28 mouse cellular contexts compared by ENCODE assay signal in genomic region chr12:29180576-29180975, GRCm38 (mm10).
"Had no signal": no experiment of that assay in that cellular context is flagged by ENCODE, and none has a peak within 500 bp of the region (broad histone marks: within the 10 kb centered on the region; RNA-seq: fewer than 3 reads in every experiment).

No protein-coding gene starts in this region.

- H3K4me3 ChIP-seq: heart, embryonic 10.5 days; heart, embryonic 12.5 days; hindbrain, embryonic 10.5 days; hindbrain, embryonic 12.5 days; intestine, embryonic 15.5 days; layer of hippocampus, adult 2 months; left cerebral cortex, adult 2 months; limb, embryonic 10.5 days; limb, embryonic 12.5 days; liver, embryonic 13.5 days; liver, embryonic 15.5 days had no signal

- H3K4me1 ChIP-seq: heart, embryonic 12.5 days; intestine, embryonic 15.5 days; limb, embryonic 12.5 days; liver, embryonic 13.5 days; liver, embryonic 15.5 days had no signal

- DNase-seq: gastrocnemius, postnatal 10 days; gastrocnemius, postnatal 25 days; heart, adult 18-20 months; heart, postnatal 10 days; heart, postnatal 4 days; kidney, adult 18-20 months; kidney, adult 8-10 months; kidney, postnatal 10 days; kidney, postnatal 25 days; kidney, postnatal 4 days; liver; liver, embryonic 13.5 days; liver, postnatal 0 days had no signal

- H3K36me3 ChIP-seq: heart, embryonic 10.5 days; heart, embryonic 12.5 days; hindbrain, embryonic 10.5 days; hindbrain, embryonic 12.5 days; intestine, embryonic 15.5 days; limb, embryonic 10.5 days; limb, embryonic 12.5 days; liver, embryonic 13.5 days; liver, embryonic 15.5 days had no signal

- ATAC-seq: hindbrain, embryonic 16.5 days; inflammation-experienced regulatory T-cells, adult 6 months; intestine, embryonic 15.5 days; intestine, postnatal 0 days; liver, postnatal 0 days had no signal

- H3K27me3 ChIP-seq: hindbrain, embryonic 12.5 days; intestine, embryonic 15.5 days; limb, embryonic 12.5 days; liver, embryonic 13.5 days; liver, embryonic 15.5 days had no signal

- H3K9me3 ChIP-seq: heart, embryonic 10.5 days; heart, embryonic 12.5 days; hindbrain, embryonic 10.5 days; hindbrain, embryonic 12.5 days; intestine, embryonic 15.5 days; limb, embryonic 10.5 days; limb, embryonic 12.5 days; liver, embryonic 13.5 days; liver, embryonic 15.5 days had no signal

- H3K27ac ChIP-seq: heart, embryonic 10.5 days; hindbrain, embryonic 10.5 days; hindbrain, embryonic 12.5 days; hindbrain, embryonic 14.5 days; intestine, embryonic 15.5 days; layer of hippocampus, adult 2 months; left cerebral cortex, adult 2 months; limb, embryonic 10.5 days; limb, embryonic 12.5 days; liver, embryonic 13.5 days; liver, embryonic 15.5 days had no signal

- H3K9ac ChIP-seq: heart, embryonic 12.5 days; hindbrain, embryonic 12.5 days; hindbrain, embryonic 14.5 days; intestine, embryonic 15.5 days; limb, embryonic 12.5 days; liver, embryonic 13.5 days; liver, embryonic 15.5 days; liver, postnatal 0 days had no signal

- H3K4me2 ChIP-seq: heart, embryonic 12.5 days; hindbrain, embryonic 12.5 days; hindbrain, embryonic 14.5 days; intestine, embryonic 15.5 days; limb, embryonic 12.5 days; liver, embryonic 11.5 days; liver, embryonic 13.5 days; liver, embryonic 15.5 days had no signal
